Mouse (Mus musculus) lung, postnatal 36 days (tissue): ENCODE measurements around the gene Gm17359.

Experiments
- DNase-seq: peaks from one replicate; pipeline ENCODE4 v3.0.0; 2022; ENCODE audit warnings: mixed read lengths

Gene Gm17359

GRCm38 (mm10) chr3:79358721-79359120 is 22.3 kb downstream of the Gm17359 start:
- no peak for DNase-seq

GRCm38 (mm10) chr3:79360317-79361101 is 24.0 kb downstream of the Gm17359 start:
- DNase-seq, result peak; percentile 17

GRCm38 (mm10) chr3:79366098-79366497 is 29.6 kb downstream of the Gm17359 start:
- peak; percentile 29 for DNase-seq

GRCm38 (mm10) chr3:79368306-79368705 is 31.8 kb downstream of the Gm17359 start:
- DNase-seq, result no peak

GRCm38 (mm10) chr3:79370385-79370929 is 34.0 kb downstream of the Gm17359 start:
- peak; percentile 80 for DNase-seq

- DNase-seq, result peak; percentile 19
Measured at GRCm38 (mm10) chr3:79371506-79372195, 35.2 kb downstream of the Gm17359 start.

GRCm38 (mm10) chr3:79373930-79374329 is 37.5 kb downstream of the Gm17359 start:
- no peak for DNase-seq

- no peak for DNase-seq
Measured at GRCm38 (mm10) chr3:79378086-79378485, 41.6 kb downstream of the Gm17359 start.

- DNase-seq, result no peak
Measured at GRCm38 (mm10) chr3:79379255-79379836, 42.9 kb downstream of the Gm17359 start.

- no peak for DNase-seq
Measured at GRCm38 (mm10) chr3:79379873-79380595, 43.6 kb downstream of the Gm17359 start.

- no peak for DNase-seq
Measured at GRCm38 (mm10) chr3:79381398-79381797, 44.9 kb downstream of the Gm17359 start.

- no peak for DNase-seq
Measured at GRCm38 (mm10) chr3:79385434-79386029, 49.1 kb downstream of the Gm17359 start.

- DNase-seq, result no peak
Measured at GRCm38 (mm10) chr3:79389081-79389480, 52.6 kb downstream of the Gm17359 start.

- peak; percentile 3 for DNase-seq
Measured at GRCm38 (mm10) chr3:79400552-79400951, 64.1 kb downstream of the Gm17359 start.

- DNase-seq, result no peak
Measured at GRCm38 (mm10) chr3:79402056-79402455, 65.6 kb downstream of the Gm17359 start.

GRCm38 (mm10) chr3:79408546-79408945 is 72.1 kb downstream of the Gm17359 start:
- DNase-seq, result no peak

- DNase-seq, result no peak
Measured at GRCm38 (mm10) chr3:79409927-79410628, 73.6 kb downstream of the Gm17359 start.

GRCm38 (mm10) chr3:79410629-79410995 is 74.2 kb downstream of the Gm17359 start:
- DNase-seq, result peak; percentile 11

GRCm38 (mm10) chr3:79411666-79412065 is 75.2 kb downstream of the Gm17359 start:
- DNase-seq, result no peak

GRCm38 (mm10) chr3:79413492-79413891 is 77.0 kb downstream of the Gm17359 start:
- DNase-seq, result no peak

GRCm38 (mm10) chr3:79415081-79415480 is 78.6 kb downstream of the Gm17359 start:
- no peak for DNase-seq

GRCm38 (mm10) chr3:79415929-79416328 is 79.5 kb downstream of the Gm17359 start:
- no peak for DNase-seq
